Mouse (Mus musculus) spleen, adult 2 months (tissue): ENCODE data around the gene Thap8.

Experiments
- CTCF ChIP-seq: fragments of 200-500 bp; IDR thresholded peaks from 2 replicates; pipeline ENCODE4 v1.5.1; 2011; ENCODE audit warnings: mild to moderate bottlenecking, inconsistent platforms; ENCODE audit not compliant: insufficient read depth, insufficient read length, insufficient replicate concordance; ENCODE audit errors: extremely low read depth
- POLR2A ChIP-seq: fragments of 200-500 bp; IDR thresholded peaks from 2 replicates; pipeline ENCODE4 v1.6.1; 2011; ENCODE audit warnings: low read depth, low read length, inconsistent platforms

GRCm38 (mm10) chr7:30328379-30328778, 48.5 kb downstream of the Thap8 start:
- no peak for TF ChIP-seq POLR2A
- TF ChIP-seq CTCF: no peak
